In the genomic region with DNA sequence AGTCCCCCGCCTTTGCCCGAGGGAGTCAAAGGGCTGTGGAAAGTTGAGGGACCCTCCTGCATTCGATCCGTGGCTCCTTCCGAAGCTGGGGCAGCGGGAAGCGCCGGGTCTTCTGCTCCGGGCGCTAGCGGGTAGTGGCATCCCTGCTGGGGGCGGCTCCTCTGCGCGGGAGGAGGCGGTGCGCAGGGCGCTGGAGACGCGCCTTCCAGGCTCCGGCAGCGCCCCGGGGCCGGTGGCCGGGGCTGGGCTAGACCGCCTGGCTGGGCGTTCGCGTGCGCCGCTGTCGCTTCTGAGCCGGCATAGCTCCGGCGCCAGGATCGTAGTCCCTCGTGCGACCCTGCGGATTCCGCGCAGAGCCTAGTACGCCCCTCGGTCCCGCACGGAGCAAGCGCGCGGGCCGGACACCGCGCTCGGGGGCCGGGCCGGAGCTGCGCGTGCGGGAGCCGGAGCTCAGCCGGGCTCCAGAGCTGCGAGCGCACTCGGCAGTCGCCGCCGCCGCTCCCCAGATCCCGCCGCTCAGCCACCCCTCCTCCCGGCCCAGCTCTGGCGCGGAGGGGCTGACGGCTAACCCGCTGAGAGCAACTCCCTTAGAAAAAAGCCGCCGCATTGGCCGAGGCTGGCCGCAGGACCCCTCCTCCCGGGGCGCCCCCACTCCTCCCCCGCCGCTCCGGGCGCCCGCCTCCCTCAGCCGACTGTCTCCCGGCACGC, we compare ENCODE assay signal across 8 mouse cellular contexts. TPM values are rescaled to one million over a fixed set of nuclear protein-coding genes. Genes with fewer than 3 reads are reported as not detected.
DNase-seq lines count a peak whose midpoint lies in the region; ATAC-seq and TF ChIP-seq lines count a peak whose summit lies in the region.

Bmper (plus strand) TSS at position 236 of the 708 bp plus-strand sequence.

- ATAC-seq in forebrain, embryonic 15.5 days (replicated peaks): peak; percentile 89
- ATAC-seq in lung, postnatal 0 days: peak; percentile 88
- no peak for ATAC-seq in activated CD4-positive, CD25-positive, alpha-beta regulatory T cell, adult 4 months

- no peak for TF ChIP-seq CTCF in lung, postnatal 0 days (IDR thresholded peaks at IDR 0.05)

- H3K9me3 ChIP-seq in forebrain, embryonic 15.5 days: no peaks in the 10 kb centered on the region
- H3K9me3 ChIP-seq in lung, postnatal 0 days (ENCODE audit: low read length): no peaks in the 10 kb centered on the region

- no peak for TF ChIP-seq EP300 in lung, postnatal 0 days (IDR thresholded peaks at IDR 0.05)

- WGBS in forebrain, embryonic 15.5 days: under 1% methylated on average over 86 of the region's 86 CpGs
- WGBS in lung, postnatal 0 days: 1% methylated on average over 65 of the region's 86 CpGs

- H3K9ac ChIP-seq in forebrain, embryonic 15.5 days (replicated peaks): peak within 1 kb of the TSS; percentile 81
- H3K9ac ChIP-seq in lung, postnatal 0 days (replicated peaks; ENCODE audit: low read depth): peak within 1 kb of the TSS; percentile 55

- peaks cover 18% of the 10 kb centered on the region for H3K4me1 ChIP-seq in forebrain, embryonic 15.5 days
- H3K4me1 ChIP-seq in lung, postnatal 0 days (ENCODE audit: insufficient read depth, low read depth, low read length): no peaks in the 10 kb centered on the region

- peak within 1 kb of the TSS; percentile 96 for H3K4me2 ChIP-seq in forebrain, embryonic 15.5 days (replicated peaks)
- H3K4me2 ChIP-seq in lung, postnatal 0 days (replicated peaks; ENCODE audit: low read depth, low read length): peak within 1 kb of the TSS; percentile 91

- no peaks in the 10 kb centered on the region for H3K36me3 ChIP-seq in forebrain, embryonic 15.5 days
- no peaks in the 10 kb centered on the region for H3K36me3 ChIP-seq in lung, postnatal 0 days (ENCODE audit: insufficient read depth, low read length)

- peak within 1 kb of the TSS; percentile 71 for H3K4me3 ChIP-seq in forebrain, embryonic 15.5 days
- peak within 1 kb of the TSS; percentile 71 for H3K4me3 ChIP-seq in lung, postnatal 0 days (ENCODE audit: low read depth, low read length)

- peak; percentile 69 for DNase-seq in R1 (ENCODE audit: low read depth, low spot score)
- DNase-seq in cerebellum, adult 11 months: peak; percentile 15
- peak; percentile 71 to 76 for DNase-seq in heart, postnatal 14 days
- DNase-seq in layer of hippocampus, postnatal 10 days (ENCODE audit: low spot score in 2 of 2): peak; percentile 57 to 79
- peak; percentile 87 for DNase-seq in lung, postnatal 0 days (ENCODE audit: low spot score)
- DNase-seq in right cerebral cortex, adult 18-20 months: peak; percentile 68

- no peaks in the 10 kb centered on the region for H3K27me3 ChIP-seq in forebrain, embryonic 15.5 days
- H3K27me3 ChIP-seq in lung, postnatal 0 days (replicated peaks; ENCODE audit: insufficient read depth, low read length): peaks cover 13% of the 10 kb centered on the region; the same call in 1 of the 2 replicates

- intact Hi-C loops in heart, postnatal 14 days (cut with DNase I): no loop called here

- peak within 1 kb of the TSS; percentile 85 for H3K27ac ChIP-seq in forebrain, embryonic 15.5 days (replicated peaks)
- H3K27ac ChIP-seq in lung, postnatal 0 days (ENCODE audit: low read length): peak within 1 kb of the TSS; percentile 86

RNA-seq across cellular contexts. Expression of gene Bmper, which starts in this region (rescaled TPM):
- 13.7 and 17.0 TPM in 2 replicates for polyA plus RNA-seq in forebrain, embryonic 15.5 days (2015; fragmentation: Nextera tagmentation; extraction: Ambion mirVana)
- total RNA-seq in heart, postnatal 14 days (2021): 1 to 10 TPM; 3.3 to 4.2 TPM
- 10 to 100 TPM in 1 of 2 experiments, 1 to 10 TPM in 1; 7.9 to 10.1 TPM for total RNA-seq in layer of hippocampus, postnatal 10 days (2021)
- 23.6 and 27.0 TPM in 2 replicates for polyA plus RNA-seq in lung, postnatal 0 days (2015; fragmentation: Nextera tagmentation; extraction: Ambion mirVana)
- polyA plus RNA-seq in activated CD4-positive, CD25-positive, alpha-beta regulatory T cell, adult 4 months (2017; shearing (Covaris generic)): not detected

Comparison
In these comparisons a context has a peak if more than half of its experiments do, and no peak if none do; other contexts are left out.
1. RNA of gene Bmper (polyA plus RNA-seq): 23.6 to 27.0 TPM in lung, postnatal 0 days and 13.7 to 17.0 TPM in forebrain, embryonic 15.5 days; not detected in activated CD4-positive, CD25-positive, alpha-beta regulatory T cell, adult 4 months; every median in the first group is over 10 times any median in the second.
2. DNase-seq: peak in every context shown above with its lines; median percentile 87 in lung, postnatal 0 days; 74 in heart, postnatal 14 days; 69 in R1; 68 in layer of hippocampus, postnatal 10 days; 68 in right cerebral cortex, adult 18-20 months; 15 in cerebellum, adult 11 months.